Mouse (Mus musculus): ENCODE results near the gene Prickle2. TPM values are rescaled to one million over a fixed set of nuclear protein-coding genes. Genes with fewer than 3 reads are reported as not detected.

The Prickle2 gene
- polyA plus RNA-seq, 1 experiment = 0.02 TPM

GRCm38 (mm10) chr6:92395556-92395955 lies 310.4 kb downstream of the Prickle2 start:
- Histone ChIP-seq H3K4me2 (ENCODE audit: low read depth) (no peak overlapping the region), H3K36me3 (ENCODE audit: control insufficient read depth, insufficient read depth) (no peaks in the 10 kb centered on the region), H3K27me3 (ENCODE audit: control insufficient read depth, insufficient read depth, insufficient read length) (no peaks in the 10 kb centered on the region), H3ac (ENCODE audit: control insufficient read depth, insufficient read length) (no peak overlapping the region), H3K79me2 (ENCODE audit: control insufficient read depth, insufficient read depth) (no peaks in the 10 kb centered on the region), H3K4me3 (no peak overlapping the region)
- no peak for TF ChIP-seq MYOD1 (IDR thresholded peaks at IDR 0.05; ENCODE audit: control insufficient read depth in 1 of 3, insufficient read length in 2 of 3, low read depth in 2 of 3)
- no peak for TF ChIP-seq TCF12 (IDR thresholded peaks at IDR 0.05; ENCODE audit: insufficient read depth, poor library complexity, severe bottlenecking)
- TF ChIP-seq MAX (IDR thresholded peaks at IDR 0.05; ENCODE audit: low read depth) = no peak
- TF ChIP-seq POLR2A (IDR thresholded peaks at IDR 0.05; ENCODE audit: insufficient read length, low read depth) = no peak
- no peak for TF ChIP-seq TCF3 (IDR thresholded peaks at IDR 0.05; ENCODE audit: insufficient read length, low read depth)
- no peak for TF ChIP-seq SRF (IDR thresholded peaks at IDR 0.05; ENCODE audit: control insufficient read depth, insufficient read length, low read depth)
- TF ChIP-seq CEBPB (IDR thresholded peaks at IDR 0.05; ENCODE audit: insufficient read depth, poor library complexity, severe bottlenecking) = no peak

GRCm38 (mm10) chr6:92395143-92395542 lies 310.8 kb downstream of the Prickle2 start:
- no peaks in the 10 kb centered on the region for H3K36me3 ChIP-seq (ENCODE audit: control insufficient read depth, insufficient read depth)
- H3K4me2 ChIP-seq (ENCODE audit: low read depth) = no peak overlapping the region
- H3K4me3 ChIP-seq = no peak overlapping the region
- no peaks in the 10 kb centered on the region for H3K27me3 ChIP-seq (ENCODE audit: control insufficient read depth, insufficient read depth, insufficient read length)
- no peaks in the 10 kb centered on the region for H3K79me2 ChIP-seq (ENCODE audit: control insufficient read depth, insufficient read depth)
- H3ac ChIP-seq (ENCODE audit: control insufficient read depth, insufficient read length) = no peak overlapping the region
- TF ChIP-seq POLR2A (IDR thresholded peaks at IDR 0.05; ENCODE audit: insufficient read length, low read depth) (no peak), MAX (IDR thresholded peaks at IDR 0.05; ENCODE audit: low read depth) (no peak), MYOD1 (IDR thresholded peaks at IDR 0.05; ENCODE audit: control insufficient read depth in 1 of 3, insufficient read length in 2 of 3, low read depth in 2 of 3) (no peak), REST (IDR thresholded peaks at IDR 0.05; ENCODE audit: insufficient read depth, insufficient read length) (no peak), MYOG (IDR thresholded peaks at IDR 0.05; ENCODE audit: control insufficient read depth in 1 of 3, insufficient read depth in 1 of 3, insufficient read length in 2 of 3, low read depth in 2 of 3) (no peak), TCF12 (IDR thresholded peaks at IDR 0.05; ENCODE audit: insufficient read depth, poor library complexity, severe bottlenecking) (no peak), USF1 (IDR thresholded peaks at IDR 0.05; ENCODE audit: low read depth) (no peak), CEBPB (IDR thresholded peaks at IDR 0.05; ENCODE audit: insufficient read depth, poor library complexity, severe bottlenecking) (no peak), POLR2AphosphoS2 (IDR thresholded peaks at IDR 0.05; ENCODE audit: insufficient read length, low read depth) (no peak), TCF3 (IDR thresholded peaks at IDR 0.05; ENCODE audit: insufficient read length, low read depth) (no peak), E2F4 (IDR thresholded peaks at IDR 0.05; ENCODE audit: insufficient read depth) (no peak), SRF (IDR thresholded peaks at IDR 0.05; ENCODE audit: control insufficient read depth, insufficient read length, low read depth) (no peak)

- no peak overlapping the region for H3ac ChIP-seq (ENCODE audit: control insufficient read depth, insufficient read length)
- H3K4me3 ChIP-seq = no peak overlapping the region
- no peaks in the 10 kb centered on the region for H3K79me2 ChIP-seq (ENCODE audit: control insufficient read depth, insufficient read depth)
- H3K27me3 ChIP-seq (ENCODE audit: control insufficient read depth, insufficient read depth, insufficient read length) = no peaks in the 10 kb centered on the region
- H3K4me2 ChIP-seq (ENCODE audit: low read depth) = no peak overlapping the region
- no peaks in the 10 kb centered on the region for H3K36me3 ChIP-seq (ENCODE audit: control insufficient read depth, insufficient read depth)
- no peak for TF ChIP-seq TCF12 (IDR thresholded peaks at IDR 0.05; ENCODE audit: insufficient read depth, poor library complexity, severe bottlenecking)
- no peak for TF ChIP-seq USF1 (IDR thresholded peaks at IDR 0.05; ENCODE audit: low read depth)
- TF ChIP-seq TCF3 (IDR thresholded peaks at IDR 0.05; ENCODE audit: insufficient read length, low read depth) = no peak
Observed at GRCm38 (mm10) chr6:92394628-92395027, 311.3 kb downstream of the Prickle2 start.

- TF ChIP-seq MAX (IDR thresholded peaks at IDR 0.05; ENCODE audit: low read depth) (no peak), USF1 (IDR thresholded peaks at IDR 0.05; ENCODE audit: low read depth) (no peak), TCF3 (IDR thresholded peaks at IDR 0.05; ENCODE audit: insufficient read length, low read depth) (no peak), POLR2A (IDR thresholded peaks at IDR 0.05; ENCODE audit: insufficient read length, low read depth) (no peak), POLR2AphosphoS2 (IDR thresholded peaks at IDR 0.05; ENCODE audit: insufficient read length, low read depth) (no peak), E2F4 (IDR thresholded peaks at IDR 0.05; ENCODE audit: insufficient read depth) (no peak), CEBPB (IDR thresholded peaks at IDR 0.05; ENCODE audit: insufficient read depth, poor library complexity, severe bottlenecking) (no peak), MYOG (IDR thresholded peaks at IDR 0.05; ENCODE audit: control insufficient read depth in 1 of 3, insufficient read depth in 1 of 3, insufficient read length in 2 of 3, low read depth in 2 of 3) (no peak)
- Histone ChIP-seq H3K79me2 (ENCODE audit: control insufficient read depth, insufficient read depth) (no peaks in the 10 kb centered on the region), H3K27me3 (ENCODE audit: control insufficient read depth, insufficient read depth, insufficient read length) (no peaks in the 10 kb centered on the region), H3ac (ENCODE audit: control insufficient read depth, insufficient read length) (no peak overlapping the region), H3K36me3 (ENCODE audit: control insufficient read depth, insufficient read depth) (no peaks in the 10 kb centered on the region), H3K4me2 (ENCODE audit: low read depth) (no peak overlapping the region), H3K4me3 (no peak overlapping the region)
Observed at GRCm38 (mm10) chr6:92390321-92390720, 315.6 kb downstream of the Prickle2 start.

GRCm38 (mm10) chr6:92388681-92389080 lies 317.3 kb downstream of the Prickle2 start:
- no peak overlapping the region for H3K4me2 ChIP-seq (ENCODE audit: low read depth)
- no peak overlapping the region for H3ac ChIP-seq (ENCODE audit: control insufficient read depth, insufficient read length)
- TF ChIP-seq POLR2AphosphoS2 (IDR thresholded peaks at IDR 0.05; ENCODE audit: insufficient read length, low read depth) = no peak
- TF ChIP-seq MAX (IDR thresholded peaks at IDR 0.05; ENCODE audit: low read depth) = no peak
- no peak for TF ChIP-seq USF1 (IDR thresholded peaks at IDR 0.05; ENCODE audit: low read depth)
- no peak for TF ChIP-seq E2F4 (IDR thresholded peaks at IDR 0.05; ENCODE audit: insufficient read depth)
- TF ChIP-seq CEBPB (IDR thresholded peaks at IDR 0.05; ENCODE audit: insufficient read depth, poor library complexity, severe bottlenecking) = no peak
- no peak for TF ChIP-seq SRF (IDR thresholded peaks at IDR 0.05; ENCODE audit: control insufficient read depth, insufficient read length, low read depth)
- TF ChIP-seq MYOG (IDR thresholded peaks at IDR 0.05; ENCODE audit: control insufficient read depth in 1 of 3, insufficient read depth in 1 of 3, insufficient read length in 2 of 3, low read depth in 2 of 3) = no peak
- no peak for TF ChIP-seq TCF3 (IDR thresholded peaks at IDR 0.05; ENCODE audit: insufficient read length, low read depth)
- no peak for TF ChIP-seq TCF12 (IDR thresholded peaks at IDR 0.05; ENCODE audit: insufficient read depth, poor library complexity, severe bottlenecking)
- TF ChIP-seq POLR2A (IDR thresholded peaks at IDR 0.05; ENCODE audit: insufficient read length, low read depth) = no peak
- TF ChIP-seq REST (IDR thresholded peaks at IDR 0.05; ENCODE audit: insufficient read depth, insufficient read length) = no peak
- TF ChIP-seq MYOD1 (IDR thresholded peaks at IDR 0.05; ENCODE audit: control insufficient read depth in 1 of 3, insufficient read length in 2 of 3, low read depth in 2 of 3) = no peak
- no peaks in the 10 kb centered on the region for H3K27me3 ChIP-seq (ENCODE audit: control insufficient read depth, insufficient read depth, insufficient read length)
- no peaks in the 10 kb centered on the region for H3K79me2 ChIP-seq (ENCODE audit: control insufficient read depth, insufficient read depth)
- no peak overlapping the region for H3K4me3 ChIP-seq
- H3K36me3 ChIP-seq (ENCODE audit: control insufficient read depth, insufficient read depth) = no peaks in the 10 kb centered on the region
